Mouse (Mus musculus) layer of hippocampus, adult 8-10 months (tissue): Measurements from ENCODE around the gene Stk4. TPM values are rescaled to one million over a fixed set of nuclear protein-coding genes. Genes with fewer than 3 reads are reported as not detected.

Source experiments
- DNase-seq, 2 experiments: peaks; one replicate each; pipeline ENCODE4 v3.0.0; 2022; ENCODE audit warnings: low spot score in 2 of 2
- total RNA-seq, 4 experiments: library from RNA; stranded (reverse); gene quantifications; 2 replicates each; pipeline ENCODE4 v1.2.4; 2022

Gene Stk4
- total RNA-seq, 4 experiments from 2014 or later = 41.1 to 55.7 (median 46.3) TPM

DNA sequence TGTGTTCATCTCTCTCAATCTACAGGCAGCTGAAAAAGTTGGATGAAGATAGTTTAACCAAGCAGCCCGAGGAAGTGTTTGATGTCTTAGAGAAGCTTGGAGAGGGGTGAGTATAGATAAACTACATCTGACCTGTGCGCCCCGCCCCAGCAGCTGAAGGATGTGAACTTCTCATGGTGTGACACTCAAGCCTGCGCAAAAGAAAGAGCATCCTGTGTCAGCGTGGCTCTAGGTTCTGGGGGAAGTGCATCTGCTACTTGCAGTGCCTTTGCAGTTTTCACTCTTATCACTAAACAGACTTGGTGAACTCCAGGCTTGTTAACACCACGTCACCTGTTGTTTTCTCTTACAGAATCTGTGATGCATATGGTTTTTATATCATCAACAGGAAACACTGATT lies 9.4 kb downstream of the Stk4 start:
- DNase-seq = no peak

GRCm38 (mm10) chr2:164081577-164081976 lies 11.5 kb downstream of the Stk4 start:
- no peak for DNase-seq

GRCm38 (mm10) chr2:164082175-164082574 lies 12.1 kb downstream of the Stk4 start:
- no peak for DNase-seq

DNA sequence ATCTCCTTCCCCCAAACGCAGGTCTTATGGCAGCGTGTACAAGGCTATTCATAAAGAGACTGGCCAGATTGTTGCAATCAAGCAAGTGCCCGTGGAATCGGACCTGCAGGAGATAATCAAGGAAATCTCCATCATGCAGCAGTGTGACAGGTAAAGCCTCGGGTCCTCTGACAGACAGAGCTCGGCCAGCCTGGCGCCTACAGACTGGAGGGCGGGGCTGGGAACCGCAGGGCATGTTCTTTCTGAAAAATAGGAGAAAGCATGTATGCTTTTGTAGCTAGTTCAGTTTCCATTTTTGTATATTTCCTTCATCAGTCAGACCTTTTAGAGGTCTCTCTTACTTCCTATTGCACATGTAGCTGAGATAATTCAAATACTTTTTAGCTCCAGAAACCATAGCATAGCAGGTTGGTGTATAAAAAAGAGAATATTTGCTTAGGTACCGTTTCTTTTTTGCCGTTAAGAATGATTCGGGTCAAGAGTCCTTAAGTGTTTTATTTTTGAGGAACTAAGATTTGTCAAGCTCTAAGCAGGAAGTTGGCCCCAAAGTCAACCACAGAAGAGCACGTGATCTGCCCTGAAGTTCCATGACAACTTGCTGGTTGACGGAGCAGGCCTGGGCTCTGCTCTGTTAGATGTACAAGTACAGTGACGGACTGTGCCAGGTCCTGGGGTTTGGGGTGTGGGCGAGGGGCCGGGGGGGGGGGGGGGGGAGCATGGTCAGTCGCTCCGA lies 13.7 kb downstream of the Stk4 start:
- no peak for DNase-seq

DNA sequence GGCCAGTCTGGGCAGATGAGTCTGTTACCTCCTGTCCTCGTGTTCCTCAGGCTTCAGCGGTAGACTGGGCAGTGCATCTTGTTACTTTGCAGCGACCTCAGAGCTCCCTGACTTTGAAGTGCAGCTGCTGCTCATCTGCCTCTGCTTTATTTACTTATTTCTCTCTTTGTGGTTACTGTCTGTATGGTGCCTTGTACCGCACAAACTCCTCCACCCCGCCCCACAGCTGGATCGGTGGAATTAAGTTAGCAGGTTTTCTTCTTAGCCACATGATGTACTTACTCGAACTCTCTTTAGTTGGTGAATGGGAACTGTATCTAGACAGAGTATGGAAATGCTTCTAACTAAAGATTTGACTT lies 14.2 kb downstream of the Stk4 start:
- no peak for DNase-seq

- no peak for DNase-seq
Observed at GRCm38 (mm10) chr2:164087416-164088017, 17.4 kb downstream of the Stk4 start.

DNA sequence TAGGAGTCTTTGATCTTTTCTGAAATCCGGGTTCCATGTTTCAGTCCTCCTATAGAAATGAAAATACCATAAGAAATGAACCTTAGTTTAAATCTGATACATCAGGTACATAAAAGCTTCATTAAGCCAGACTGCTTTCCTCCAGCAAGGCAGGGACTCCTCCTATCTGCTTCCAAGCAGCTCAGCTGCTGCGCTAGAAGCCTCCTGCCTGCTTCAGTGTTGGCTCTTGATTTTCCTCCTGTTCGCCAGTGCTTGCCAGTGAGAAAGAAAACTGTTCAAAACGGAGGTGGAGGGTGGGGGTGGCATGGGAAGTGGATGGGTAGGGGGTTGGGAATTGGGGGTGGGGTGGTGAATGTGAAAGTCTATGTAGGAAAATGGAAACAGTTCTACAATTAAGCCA lies 19.4 kb downstream of the Stk4 start:
- no peak for DNase-seq

DNA sequence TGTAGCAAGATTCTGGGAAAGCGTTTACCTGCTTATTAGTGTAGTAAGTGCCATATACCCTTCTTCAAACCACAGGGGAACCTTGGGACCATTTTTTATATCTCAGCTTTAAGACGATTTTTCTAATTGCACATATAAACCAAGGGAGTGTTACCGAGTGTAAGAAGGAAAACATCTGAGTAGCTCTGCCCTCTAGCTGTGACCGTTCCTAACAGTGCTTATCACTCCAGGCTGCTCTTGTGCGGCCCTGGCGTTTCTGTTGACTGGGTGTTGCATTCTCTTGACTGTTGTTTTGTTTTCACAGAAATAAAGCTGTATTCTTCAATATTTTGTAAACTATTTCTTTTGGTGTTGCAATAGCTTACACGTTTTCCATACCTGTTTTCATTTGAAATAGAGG lies 24.0 kb downstream of the Stk4 start:
- DNase-seq = no peak

DNA sequence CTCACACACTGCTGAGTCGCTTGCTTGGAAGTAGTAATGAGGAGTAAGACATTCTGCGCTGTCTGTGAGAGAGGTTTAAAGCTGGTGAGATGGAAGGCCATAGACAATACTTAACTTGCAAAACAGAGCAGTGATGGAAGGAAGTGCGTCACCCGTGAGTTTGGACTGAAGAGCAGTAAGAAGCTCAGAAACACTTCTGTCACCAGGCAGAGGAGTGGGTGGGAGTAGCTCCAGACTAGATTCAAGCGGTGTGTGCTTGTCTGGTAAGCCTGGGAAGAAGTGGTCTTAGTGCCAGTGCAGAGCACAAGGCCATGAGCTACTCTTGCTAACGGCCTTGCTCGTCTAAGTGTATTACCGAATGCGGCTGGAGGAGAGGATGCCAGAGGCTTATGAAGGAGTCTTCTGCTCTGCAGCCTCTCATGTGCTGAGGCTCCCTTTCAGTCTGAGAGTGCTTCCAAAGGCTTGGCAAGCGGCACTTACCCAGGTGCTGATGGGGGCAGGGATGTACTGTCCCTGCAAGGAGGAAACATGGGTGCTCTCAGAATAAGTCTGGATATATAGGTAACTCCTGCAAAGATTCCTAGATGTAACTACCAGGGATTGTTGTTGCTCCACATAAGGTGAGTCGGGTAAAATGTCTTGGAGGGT lies 28.6 kb downstream of the Stk4 start:
- peak; percentile 37 to 47 for DNase-seq

GRCm38 (mm10) chr2:164101936-164102335 lies 31.8 kb downstream of the Stk4 start:
- DNase-seq = no peak

DNA sequence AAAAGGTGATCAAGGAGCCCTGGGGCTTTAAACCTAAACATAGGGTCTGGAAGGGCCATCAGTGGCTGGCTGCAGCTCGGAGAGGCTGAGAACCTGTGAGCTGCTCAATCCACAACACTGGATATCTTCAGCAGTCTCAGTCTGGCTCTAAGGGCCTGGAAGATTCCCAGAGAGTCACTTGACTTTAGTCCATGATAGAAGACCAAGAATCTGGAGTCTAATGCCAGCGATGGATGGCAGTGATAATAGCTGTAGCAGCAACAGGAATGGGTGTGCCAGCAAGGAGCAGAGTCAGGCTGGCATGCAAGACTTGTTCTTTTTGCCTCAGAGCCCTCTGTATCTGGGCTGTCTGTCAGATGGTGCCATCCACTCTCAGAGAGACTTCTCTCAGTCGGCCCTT lies 32.2 kb downstream of the Stk4 start:
- no peak for DNase-seq

GRCm38 (mm10) chr2:164103501-164103900 lies 33.4 kb downstream of the Stk4 start:
- peak; percentile 32 to 78 for DNase-seq

DNA sequence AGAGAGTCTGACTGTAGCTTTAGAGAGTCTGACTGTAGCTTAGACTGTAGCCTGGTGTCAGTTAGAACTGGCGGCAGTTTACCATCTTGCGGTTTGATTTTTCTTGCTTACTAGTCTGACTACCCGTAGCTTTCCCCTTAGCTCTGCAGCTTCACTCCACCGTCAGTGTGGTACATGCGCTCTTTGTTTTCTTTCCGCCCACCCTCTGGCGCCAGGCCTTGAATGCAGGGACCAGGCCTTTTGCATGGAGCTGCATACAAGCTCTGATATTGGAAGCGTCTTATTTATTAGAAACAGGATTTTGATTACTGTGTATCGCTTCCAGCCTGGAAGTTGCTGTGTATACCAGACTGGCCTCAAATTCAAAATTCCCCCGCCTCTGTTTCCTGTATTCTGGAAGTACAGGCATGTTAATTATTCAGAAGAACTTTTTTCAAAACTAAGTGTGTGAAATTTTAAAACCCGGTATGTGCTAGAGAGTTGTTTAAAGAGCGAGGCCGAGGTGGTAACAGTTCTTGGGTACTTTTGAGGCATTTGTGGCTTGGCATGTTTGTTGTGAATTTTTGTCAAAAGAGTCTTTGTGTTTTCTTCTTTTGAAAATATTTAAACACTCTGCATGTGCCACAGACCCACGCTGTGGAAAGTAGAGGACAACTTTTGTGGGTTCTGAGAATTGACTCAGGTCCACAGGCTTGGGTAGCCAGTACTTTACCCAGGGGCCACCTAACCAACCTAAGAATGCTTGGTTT lies 36.3 kb downstream of the Stk4 start:
- peak in 1 of 2 experiments; percentile 36 for DNase-seq

DNA sequence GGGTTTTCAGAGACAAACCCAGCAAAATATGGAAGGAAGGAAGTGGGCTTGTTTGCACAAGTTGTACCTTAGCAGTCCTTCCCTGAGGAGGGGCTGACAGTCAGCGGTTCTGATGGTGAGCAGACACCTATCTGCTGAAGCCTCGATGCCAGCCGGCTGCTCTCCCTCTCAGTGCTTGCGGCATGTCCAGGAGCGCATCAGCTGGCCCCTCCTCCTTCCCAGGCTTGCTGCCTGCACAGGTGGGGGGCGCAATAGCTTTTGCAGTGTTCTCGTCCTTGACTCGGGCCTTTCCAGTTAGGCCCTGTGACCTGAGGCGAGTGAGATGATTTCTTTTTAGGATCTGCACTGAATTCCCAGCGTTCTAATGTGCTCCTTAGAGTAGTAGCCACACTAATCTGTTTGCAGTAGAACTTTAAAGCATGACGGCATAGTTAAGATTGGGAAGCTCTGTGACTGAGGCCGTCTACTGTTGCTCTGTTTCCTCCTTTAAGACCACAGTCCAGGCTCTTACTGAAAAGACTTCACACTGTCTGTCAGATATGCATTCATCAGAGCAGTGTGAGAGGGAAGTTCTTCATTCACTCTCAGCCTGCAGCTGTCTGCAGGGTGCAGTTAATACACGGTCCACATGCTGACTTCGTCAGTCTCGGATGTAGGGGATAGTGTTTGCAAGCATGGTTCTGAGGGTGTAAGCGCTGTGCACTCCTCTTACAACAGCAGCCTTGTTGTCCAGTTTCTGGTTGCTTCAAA lies 37.2 kb downstream of the Stk4 start:
- no peak for DNase-seq

GRCm38 (mm10) chr2:164108501-164108900 lies 38.4 kb downstream of the Stk4 start:
- DNase-seq = no peak

DNA sequence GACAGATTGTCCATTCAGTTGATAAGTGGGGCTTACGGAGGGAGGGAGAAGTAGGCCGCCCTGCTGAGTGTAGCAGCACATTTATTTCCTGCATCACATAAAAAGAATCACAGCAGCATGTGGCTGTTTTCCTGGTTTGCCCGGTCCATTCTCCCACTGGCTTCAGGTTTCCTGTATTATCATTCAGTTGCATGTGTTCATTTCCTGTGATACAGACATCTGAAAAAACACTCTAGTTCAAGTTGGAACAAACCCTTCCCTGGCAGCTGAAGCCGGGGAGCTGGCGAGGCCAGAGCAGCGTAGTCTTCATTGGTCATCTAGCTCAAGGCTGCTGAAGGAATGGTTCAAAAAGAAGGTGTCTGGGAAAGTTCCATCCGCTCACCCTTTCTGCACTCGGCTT lies 41.4 kb downstream of the Stk4 start:
- no peak for DNase-seq

- no peak for DNase-seq
Observed at GRCm38 (mm10) chr2:164114051-164114450, 43.9 kb downstream of the Stk4 start.

- no peak for DNase-seq
Observed at GRCm38 (mm10) chr2:164115531-164115930, 45.4 kb downstream of the Stk4 start.

DNA sequence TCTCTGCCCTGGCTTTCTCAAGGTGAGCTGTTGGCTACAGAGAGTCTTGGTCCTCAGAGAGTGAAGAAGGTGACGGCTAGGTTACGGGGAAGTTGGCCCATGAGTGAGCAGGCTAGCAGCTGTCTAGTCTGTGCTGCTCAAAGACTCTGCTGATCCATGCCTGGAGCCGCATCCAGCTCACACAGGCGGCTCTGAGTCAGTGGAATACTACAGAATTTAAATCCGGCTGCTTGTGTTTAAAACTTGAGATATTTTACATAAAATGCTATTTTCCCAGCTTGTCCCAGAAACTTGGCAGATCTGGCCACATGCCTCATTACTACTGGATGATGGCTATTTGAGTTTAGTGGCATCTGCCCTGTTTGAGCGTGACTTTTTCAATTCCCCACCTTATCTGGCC lies 49.4 kb downstream of the Stk4 start:
- DNase-seq = no peak

DNA sequence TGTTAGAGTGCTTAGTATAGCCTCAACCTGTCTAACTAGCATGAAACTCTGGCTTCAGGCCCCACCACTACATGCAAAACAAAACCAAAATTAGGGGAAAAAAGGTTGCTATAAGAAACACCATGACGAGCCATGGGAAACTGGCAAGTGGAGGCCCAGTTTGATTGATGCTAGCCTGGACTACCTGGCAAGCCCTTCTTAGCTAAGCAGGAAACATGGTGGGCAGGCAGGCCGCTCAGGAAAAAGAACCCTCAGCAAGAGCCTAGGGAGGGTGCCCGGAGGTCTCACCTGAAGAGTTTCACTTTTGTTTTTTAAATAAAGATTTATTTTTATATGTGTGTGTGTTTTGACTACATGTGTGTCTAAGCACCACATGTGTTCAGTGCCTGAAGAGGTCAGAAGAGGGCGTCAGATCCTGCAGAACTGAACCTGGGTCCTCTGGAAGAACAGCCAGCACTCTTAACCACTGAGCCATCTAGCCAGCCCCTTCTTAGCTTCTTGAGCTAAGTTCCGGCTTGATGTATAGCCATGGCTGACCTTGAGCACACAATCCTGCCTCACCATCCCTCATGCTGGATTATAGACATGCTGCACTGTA lies 53.1 kb downstream of the Stk4 start:
- DNase-seq = no peak

DNA sequence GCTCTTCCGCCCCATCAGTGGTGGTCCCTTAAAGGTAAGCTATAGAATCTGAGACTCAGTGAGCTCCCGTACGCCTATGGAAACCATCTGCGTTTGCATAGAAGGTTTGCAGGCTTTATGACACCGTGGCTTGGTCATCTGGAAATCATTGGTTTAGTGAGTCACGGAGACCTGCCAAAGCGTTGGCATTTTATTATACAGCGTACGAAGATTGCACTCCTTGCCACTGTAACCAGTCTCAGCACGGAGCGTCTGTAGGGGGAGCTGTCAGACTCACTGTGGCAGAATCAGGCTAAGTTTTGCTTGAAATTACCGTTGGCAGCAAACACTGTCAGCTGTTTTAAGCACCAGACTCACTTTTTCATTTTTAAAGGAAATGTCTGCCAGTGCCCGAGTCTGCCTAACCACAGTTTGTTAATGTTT lies 56.4 kb downstream of the Stk4 start:
- DNase-seq = peak; percentile 69 to 74
